ENCODE assay signal across 8 mouse cellular contexts in the genomic region with DNA sequence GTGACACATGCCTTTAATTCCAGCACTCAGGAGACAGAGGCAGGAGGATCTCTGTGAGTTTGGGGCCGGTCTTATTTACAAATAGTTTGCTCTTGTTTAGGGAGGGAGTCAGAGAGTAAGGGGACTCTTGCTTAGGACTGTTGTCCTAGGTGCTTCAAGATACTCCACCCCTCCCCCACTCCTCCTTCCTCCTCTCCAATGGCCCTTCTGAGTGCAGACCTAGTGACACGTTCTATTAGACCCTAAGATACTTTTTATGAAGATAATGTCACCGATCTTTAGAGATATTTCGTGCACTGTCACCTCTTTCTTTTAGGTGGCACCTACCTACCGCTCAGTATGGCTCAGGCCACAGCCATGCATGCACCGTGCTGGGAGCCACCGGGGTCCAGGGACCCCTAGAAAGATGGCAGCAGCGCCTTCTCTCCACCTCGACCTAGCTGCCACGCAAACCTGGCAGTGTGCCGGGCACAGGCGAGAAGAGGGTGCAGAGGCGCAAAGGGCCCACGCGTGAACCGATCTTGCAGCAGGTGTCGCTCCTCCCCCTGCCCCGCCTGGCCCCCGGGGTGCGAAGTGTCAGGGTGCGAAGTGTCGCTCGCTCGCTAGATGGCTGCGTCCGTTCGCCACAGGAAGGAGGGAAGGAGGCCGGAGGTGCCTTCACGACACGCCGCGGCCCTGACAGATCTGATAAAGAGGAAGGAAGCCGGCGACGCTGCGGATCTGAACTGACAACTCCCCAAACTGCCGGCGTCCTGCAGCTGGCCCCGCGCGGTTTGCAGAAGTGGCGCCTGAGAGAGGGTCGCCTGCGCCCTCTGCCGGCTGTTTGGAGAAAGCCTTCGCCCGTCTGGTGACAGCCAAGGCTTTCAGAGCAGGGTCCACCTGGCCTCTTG.
A peak's percentile ranks its signal among the peaks of the same experiment; 100 is the strongest.
DNase-seq lines count a peak whose midpoint lies in the region; ATAC-seq lines count a peak whose summit lies in the region.

No protein-coding gene starts in this region.

- H3K27me3 ChIP-seq in intestine, embryonic 16.5 days (replicated peaks; ENCODE audit: control insufficient read depth, insufficient read depth, low read length), result peaks cover 11% of the 10 kb centered on the region; the same call in 1 of the 2 replicates
- H3K27me3 ChIP-seq in midbrain, embryonic 11.5 days (ENCODE audit: control insufficient read depth, insufficient read depth, low read length), result peaks cover 21% of the 10 kb centered on the region

- H3K9me3 ChIP-seq in intestine, embryonic 16.5 days (ENCODE audit: control insufficient read depth, low read length), result no peaks in the 10 kb centered on the region
- H3K9me3 ChIP-seq in midbrain, embryonic 11.5 days (ENCODE audit: control insufficient read depth, low read length), result no peaks in the 10 kb centered on the region

- peak overlapping the region; percentile 51 for H3K9ac ChIP-seq in intestine, embryonic 16.5 days (ENCODE audit: low read depth, low read length)
- H3K9ac ChIP-seq in midbrain, embryonic 11.5 days (ENCODE audit: low read length), result peak overlapping the region; percentile 44; the same call in 1 of the 2 replicates

- peak; percentile 85 to 87 for DNase-seq in adrenal gland, adult 18-20 months (ENCODE audit: low spot score in 2 of 2)
- DNase-seq in embryo, embryonic 11 days, result peak; percentile 92
- DNase-seq in gastrocnemius, postnatal 4 days (ENCODE audit: low spot score in 2 of 2), result peak; percentile 81 to 87
- DNase-seq in left cerebral cortex, postnatal 36 days (ENCODE audit: low spot score in 2 of 2), result peak; percentile 38 to 67
- DNase-seq in midbrain, embryonic 11.5 days (ENCODE audit: low spot score, missing footprints), result peak; percentile 97
- peak; percentile 86 for DNase-seq in right cerebral cortex, postnatal 4 days
- no peak for DNase-seq in adipocyte (ENCODE audit: low spot score)

- peak overlapping the region; percentile 46 for H3K4me3 ChIP-seq in intestine, embryonic 16.5 days (ENCODE audit: low read length)
- H3K4me3 ChIP-seq in midbrain, embryonic 11.5 days (ENCODE audit: low read depth, low read length), result peak overlapping the region; percentile 38

- intact Hi-C loops in left cerebral cortex, postnatal 36 days (cut with DNase I), result loop anchor here (1.0 to 10.0 kb wide), 2 partner anchors 141 to 260 kb away; no protein-coding TSS in a partner anchor

- peak overlapping the region; percentile 74 for H3K4me2 ChIP-seq in intestine, embryonic 16.5 days (ENCODE audit: low read depth, low read length)
- H3K4me2 ChIP-seq in midbrain, embryonic 11.5 days, result peak overlapping the region; percentile 78

- H3K36me3 ChIP-seq in intestine, embryonic 16.5 days (ENCODE audit: control insufficient read depth, insufficient read depth, low read length), result no peaks in the 10 kb centered on the region
- H3K36me3 ChIP-seq in midbrain, embryonic 11.5 days (ENCODE audit: control insufficient read depth, insufficient read depth, low read length), result no peaks in the 10 kb centered on the region

- 0 out of 2 replicates have a peak, but pooled peaks cover 8% of the 10 kb centered on the region for H3K4me1 ChIP-seq in intestine, embryonic 16.5 days (ENCODE audit: control insufficient read depth, insufficient read depth, low read length)
- H3K4me1 ChIP-seq in midbrain, embryonic 11.5 days (ENCODE audit: control insufficient read depth, insufficient read depth, low read length), result peaks cover 12% of the 10 kb centered on the region

- no peak overlapping the region for H3K27ac ChIP-seq in intestine, embryonic 16.5 days (ENCODE audit: low read length)
- H3K27ac ChIP-seq in midbrain, embryonic 11.5 days (ENCODE audit: low read depth, low read length), result no peak overlapping the region

- 3% methylated on average over 45 of the region's 47 CpGs for WGBS in intestine, embryonic 16.5 days
- WGBS in midbrain, embryonic 11.5 days, result 2% methylated on average over 47 of the region's 47 CpGs

- peak; percentile 71 for ATAC-seq in intestine, embryonic 16.5 days
- peak; percentile 78 for ATAC-seq in midbrain, embryonic 11.5 days (ENCODE audit: low FRiP score)
